Mouse (Mus musculus) CD8-positive naive resting alpha-beta T cell, adult 2 months (primary cell): ENCODE data around the gene Fam19a1.

ENCODE experiments used
- DNase-seq, 2 experiments: peaks; one replicate each; pipeline ENCODE4 v3.0.0; 2022; ENCODE audit warnings: low read depth in 2 of 2, low spot score in 2 of 2

The Fam19a1 gene

DNA sequence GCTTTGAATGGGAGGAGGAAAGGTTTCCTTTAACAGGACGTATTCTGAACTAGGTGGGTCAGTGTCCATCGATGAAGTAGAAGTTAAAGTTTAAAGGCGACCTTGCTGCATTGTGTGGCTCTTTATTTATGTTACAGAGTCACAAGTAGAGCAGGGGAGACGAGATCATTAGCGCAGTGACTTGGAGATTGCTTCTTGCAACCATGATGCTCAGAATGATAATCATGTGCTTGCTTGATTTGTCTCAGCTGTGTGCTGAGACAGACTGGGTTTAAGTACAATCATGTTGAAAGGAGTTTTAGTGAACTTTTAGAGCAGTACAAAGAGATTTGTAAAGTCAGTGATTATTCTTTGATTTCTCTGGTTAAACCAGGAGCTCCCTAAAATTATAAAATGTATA, 536.3 kb downstream of the Fam19a1 start:
- no peak for DNase-seq

GRCm38 (mm10) chr6:96666311-96666710, 553.4 kb downstream of the Fam19a1 start:
- DNase-seq: no peak

GRCm38 (mm10) chr6:96677813-96678212, 564.9 kb downstream of the Fam19a1 start:
- no peak for DNase-seq
